Mouse (Mus musculus): ENCODE results near the gene Gpr68.
A peak's percentile ranks its signal among the peaks of the same experiment; 100 is the strongest.

The Gpr68 gene

GRCm38 (mm10) chr12:100871234-100871633 lies 36.8 kb downstream of the Gpr68 start:
- DNase-seq (ENCODE audit: low spot score) = no peak

DNA sequence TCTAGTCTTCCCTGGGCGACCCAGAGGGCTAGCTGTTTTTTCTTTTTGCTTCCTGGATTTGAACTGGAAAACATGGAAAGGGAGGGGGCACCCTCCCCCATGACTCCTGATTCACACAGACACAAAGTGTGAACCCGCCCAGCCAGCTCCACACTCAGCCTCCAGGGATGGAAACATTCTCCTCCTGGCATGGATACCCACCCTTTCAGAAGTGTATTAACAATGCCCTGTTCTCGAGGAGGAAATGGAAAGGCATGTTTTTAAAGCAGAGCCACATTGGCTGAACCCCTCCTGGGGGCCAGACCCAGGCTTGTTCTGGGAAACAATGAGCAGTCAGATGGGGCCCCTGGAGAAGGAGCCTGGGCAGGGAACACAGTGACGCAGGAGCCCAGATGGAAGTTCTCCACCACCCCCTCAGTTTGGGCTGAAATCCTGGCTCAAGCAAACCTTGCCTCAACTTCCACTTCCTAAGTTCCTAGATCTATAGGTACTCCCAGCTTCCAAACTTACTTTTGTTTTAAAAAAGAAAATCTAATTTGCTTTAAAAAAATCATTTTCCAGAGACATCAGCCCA lies 39.9 kb downstream of the Gpr68 start:
- DNase-seq (ENCODE audit: low spot score) = no peak

DNA sequence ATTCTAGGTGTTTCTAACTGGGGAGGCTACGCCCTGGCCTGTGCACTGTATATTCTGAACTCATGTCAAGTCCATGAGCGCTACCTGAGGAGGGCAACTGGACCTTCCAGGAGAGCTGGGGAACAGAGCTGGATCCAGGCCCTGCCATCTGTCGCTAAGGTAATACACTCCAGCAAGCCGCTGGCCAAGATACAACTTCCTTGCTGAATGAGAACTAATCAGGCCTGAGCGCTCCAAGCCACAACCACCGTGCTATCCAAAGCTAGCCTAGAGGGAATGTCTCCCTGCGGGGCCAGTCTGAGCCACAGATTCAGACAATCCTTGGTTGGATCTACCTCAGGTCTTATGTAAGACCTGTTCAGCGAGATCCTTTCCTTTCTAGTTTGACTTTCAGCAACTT lies 40.9 kb downstream of the Gpr68 start:
- no peak for DNase-seq (ENCODE audit: low spot score)

GRCm38 (mm10) chr12:100865509-100866078 lies 42.4 kb downstream of the Gpr68 start:
- DNase-seq (ENCODE audit: low spot score) = no peak

GRCm38 (mm10) chr12:100865072-100865471 lies 42.9 kb downstream of the Gpr68 start:
- DNase-seq (ENCODE audit: low spot score) = no peak

GRCm38 (mm10) chr12:100862856-100863446 lies 45.0 kb downstream of the Gpr68 start:
- no peak for DNase-seq (ENCODE audit: low spot score)

DNA sequence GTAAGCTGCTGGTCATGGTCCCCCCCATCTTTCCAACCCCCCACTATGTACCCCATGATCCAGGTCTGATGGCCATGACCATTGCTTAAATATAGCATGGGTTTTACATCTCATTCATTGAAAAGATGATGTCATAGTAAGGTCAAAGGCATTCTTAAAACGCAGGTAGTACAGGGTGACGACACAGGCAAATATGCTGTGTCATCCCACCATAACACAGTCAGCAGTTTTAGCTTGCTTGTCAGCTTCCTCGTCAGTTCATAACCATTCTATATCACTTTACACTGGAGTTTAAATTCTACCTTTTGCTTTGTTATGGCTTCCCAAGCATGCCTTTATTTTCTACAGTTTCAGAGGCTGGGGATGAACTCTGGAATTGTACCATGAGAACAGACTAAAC lies 45.7 kb downstream of the Gpr68 start:
- DNase-seq (ENCODE audit: low spot score) = no peak

GRCm38 (mm10) chr12:100857791-100858190 lies 50.2 kb downstream of the Gpr68 start:
- no peak for DNase-seq (ENCODE audit: low spot score)

DNA sequence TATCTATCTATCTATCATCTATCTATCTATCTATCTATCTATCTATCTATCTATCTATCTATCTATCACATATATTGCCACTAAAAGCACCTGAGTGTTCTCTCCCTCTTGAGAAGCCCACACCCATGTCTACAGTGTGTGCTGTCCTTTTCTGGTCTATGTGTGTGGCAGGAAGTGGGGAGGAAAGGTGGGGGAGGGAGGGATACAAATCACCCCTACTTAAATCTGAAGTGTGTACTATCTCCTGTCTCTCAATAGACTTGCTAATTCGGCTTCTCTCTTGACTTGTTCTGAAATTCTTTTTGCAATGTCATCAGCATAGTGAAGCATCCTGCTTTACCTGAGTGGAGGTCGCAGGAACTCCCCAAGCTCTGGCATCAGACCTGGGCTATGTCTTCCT lies 51.7 kb downstream of the Gpr68 start:
- no peak for DNase-seq (ENCODE audit: low spot score)

DNA sequence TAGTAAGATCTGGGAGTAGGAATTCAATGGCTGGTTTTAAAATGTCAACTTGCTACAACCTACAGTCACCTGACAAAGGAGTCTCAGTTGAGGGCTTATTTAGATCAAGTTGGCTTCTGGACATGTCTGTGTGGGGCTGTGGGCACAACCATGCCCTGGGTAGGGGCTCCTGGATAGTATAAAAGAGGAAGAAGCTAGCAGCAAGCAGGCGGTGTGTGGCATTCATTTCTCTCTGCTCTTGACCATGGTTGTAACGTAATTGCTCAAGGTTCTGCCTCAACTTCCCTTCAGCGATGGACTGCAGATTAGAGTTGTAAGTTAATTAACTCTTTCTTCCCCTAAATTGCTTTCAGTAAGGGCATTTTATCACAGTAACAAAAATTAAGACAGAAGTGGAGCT lies 55.6 kb downstream of the Gpr68 start:
- no peak for DNase-seq (ENCODE audit: low spot score)

DNA sequence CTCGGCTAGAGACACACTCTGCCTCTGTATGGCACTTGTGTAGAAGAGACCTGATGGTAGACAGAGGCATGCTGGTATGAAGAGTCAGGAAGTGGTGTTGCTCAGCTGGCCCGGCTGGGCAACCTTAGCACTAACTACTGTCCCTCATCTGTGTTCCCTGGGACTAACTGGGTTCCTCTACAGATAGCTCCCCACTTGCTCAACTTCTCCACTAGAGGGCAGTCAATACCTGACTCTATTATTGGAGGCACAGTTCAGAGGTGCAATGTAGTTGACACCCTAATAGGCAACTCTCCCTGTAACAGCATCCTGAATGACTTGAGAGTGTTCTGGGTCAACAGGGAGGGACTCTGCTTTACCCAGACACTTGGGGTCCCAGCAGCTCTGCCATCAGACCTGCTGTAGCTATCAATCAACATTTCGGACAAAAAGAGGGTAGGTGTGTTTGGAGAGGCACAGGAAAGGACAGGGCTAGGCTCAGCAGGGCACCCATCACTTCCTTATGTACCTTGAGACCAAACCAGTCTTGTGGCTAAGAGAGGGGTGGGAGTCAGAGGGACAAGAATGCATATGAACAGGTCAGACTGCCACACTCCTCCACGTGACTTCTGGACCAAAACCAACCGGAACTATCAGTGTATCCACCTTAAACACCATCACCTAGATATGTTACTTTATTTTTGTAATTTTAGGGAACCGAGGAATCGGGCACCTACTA lies 58.4 kb downstream of the Gpr68 start:
- no peak for DNase-seq (ENCODE audit: low spot score)

DNA sequence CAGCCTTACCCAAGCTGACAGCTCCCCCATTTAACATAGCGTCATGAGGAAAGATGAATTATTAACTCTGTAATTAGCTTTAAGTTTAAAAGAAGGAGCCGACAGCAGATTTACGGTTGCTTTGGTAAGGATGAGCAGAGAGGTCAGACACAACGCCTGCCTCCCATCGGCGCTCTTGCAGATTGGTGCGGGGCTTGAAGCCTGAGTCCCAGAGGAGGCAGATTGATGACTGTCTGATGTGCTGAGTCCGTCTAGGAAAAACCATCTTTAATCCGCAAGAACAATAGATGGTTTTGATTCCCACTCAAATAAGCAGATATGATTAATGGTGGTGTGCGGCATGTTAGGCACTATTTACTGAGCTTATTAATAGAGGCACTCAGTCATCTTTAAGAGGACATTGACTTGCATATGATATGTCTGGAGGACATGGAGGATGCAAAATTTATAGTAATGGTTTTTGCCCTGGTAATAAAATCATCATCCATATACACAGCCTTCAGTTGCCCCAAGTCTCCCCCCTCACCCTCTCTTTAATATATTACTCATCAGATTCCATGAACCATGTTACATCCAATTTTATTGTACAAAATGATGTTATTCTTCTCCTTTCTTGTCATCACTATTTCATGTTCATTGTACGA lies 60.4 kb downstream of the Gpr68 start:
- DNase-seq (ENCODE audit: low spot score) = no peak

- DNase-seq (ENCODE audit: low spot score) = no peak
Measured at GRCm38 (mm10) chr12:100846566-100846965, 61.4 kb downstream of the Gpr68 start.

DNA sequence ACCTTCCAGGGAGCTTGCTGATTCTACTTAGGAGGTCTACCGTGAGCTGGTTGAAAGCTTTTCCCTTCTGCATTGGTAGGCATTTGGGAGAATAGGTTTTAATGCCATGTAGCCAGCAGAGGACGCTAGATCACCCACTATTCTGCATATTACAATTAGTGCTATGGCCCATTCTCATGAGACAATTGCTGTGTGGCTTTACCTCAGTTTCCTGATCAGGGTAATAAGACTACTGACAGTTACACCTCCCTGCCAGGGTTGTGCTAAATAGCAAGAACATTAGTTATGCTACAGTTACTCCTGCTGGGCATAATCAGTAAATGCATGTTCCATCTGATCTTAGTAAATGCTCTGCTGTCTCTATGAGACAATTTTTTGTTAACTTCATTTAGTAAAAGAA lies 62.2 kb downstream of the Gpr68 start:
- DNase-seq (ENCODE audit: low spot score) = no peak

DNA sequence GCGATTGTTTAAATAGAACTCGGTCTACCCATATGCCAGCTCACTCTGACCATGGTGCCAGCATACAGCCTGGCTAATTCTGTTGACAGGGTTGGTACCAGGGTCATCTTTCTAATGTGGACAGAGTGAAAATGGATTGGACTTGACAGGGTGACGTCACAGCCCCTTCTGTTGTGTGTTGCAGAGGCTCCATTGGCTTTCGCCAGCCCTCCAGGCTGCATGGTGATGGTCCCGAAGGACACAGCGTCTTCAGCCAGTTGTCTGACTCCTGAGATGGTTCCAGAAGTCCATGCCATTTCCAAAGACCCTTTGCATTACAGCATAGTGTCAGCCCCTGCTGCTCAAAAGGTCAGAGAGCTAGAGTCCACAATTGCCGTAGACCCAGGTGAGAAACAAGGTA lies 63.5 kb downstream of the Gpr68 start:
- DNase-seq (ENCODE audit: low spot score) = no peak

GRCm38 (mm10) chr12:100843171-100843570 lies 64.8 kb downstream of the Gpr68 start:
- no peak for DNase-seq (ENCODE audit: low spot score)

- DNase-seq (ENCODE audit: low spot score) = peak; percentile 76
Measured at GRCm38 (mm10) chr12:100841211-100841792, 66.7 kb downstream of the Gpr68 start.

DNA sequence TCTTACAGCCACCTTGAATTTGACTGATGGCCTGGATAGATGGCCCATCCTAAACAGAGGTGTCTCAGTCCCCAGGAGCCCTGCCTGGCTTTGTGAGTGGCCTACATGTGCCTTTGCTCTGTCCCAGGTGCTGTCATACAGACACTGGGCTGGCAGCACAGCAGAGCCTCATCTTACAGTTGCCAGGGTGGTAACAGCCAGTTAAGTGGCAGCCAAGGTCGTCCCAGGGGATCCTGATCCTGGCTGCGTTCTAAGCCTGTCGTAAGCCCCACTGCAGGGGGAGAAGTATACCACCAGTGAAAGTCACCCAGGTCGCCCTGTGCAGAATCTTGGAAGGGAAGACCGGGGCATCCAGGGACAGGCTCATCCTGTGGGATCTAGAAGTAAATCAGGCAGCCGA lies 68.1 kb downstream of the Gpr68 start:
- no peak for DNase-seq (ENCODE audit: low spot score)

GRCm38 (mm10) chr12:100839079-100839600 lies 68.9 kb downstream of the Gpr68 start:
- DNase-seq (ENCODE audit: low spot score) = no peak

DNA sequence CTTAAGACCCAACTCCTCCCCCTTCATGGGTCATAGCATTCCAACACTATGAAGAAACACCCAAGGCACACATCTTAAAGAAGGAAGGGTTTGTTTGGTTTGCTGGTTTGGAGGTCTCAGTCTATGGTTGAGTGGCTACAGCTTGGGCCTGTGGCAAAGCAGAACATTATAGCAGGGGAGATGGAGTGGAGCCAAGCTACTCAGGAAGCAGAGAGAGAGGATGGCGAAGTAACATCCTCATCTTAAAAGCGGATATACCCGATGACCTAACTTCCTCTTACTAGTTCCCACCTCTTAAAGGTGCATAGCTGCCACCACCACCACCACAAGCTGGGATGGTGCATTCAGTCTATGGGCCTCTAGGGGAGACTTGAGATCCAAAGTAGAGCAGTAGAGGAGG lies 70.8 kb downstream of the Gpr68 start:
- DNase-seq (ENCODE audit: low spot score) = no peak

DNA sequence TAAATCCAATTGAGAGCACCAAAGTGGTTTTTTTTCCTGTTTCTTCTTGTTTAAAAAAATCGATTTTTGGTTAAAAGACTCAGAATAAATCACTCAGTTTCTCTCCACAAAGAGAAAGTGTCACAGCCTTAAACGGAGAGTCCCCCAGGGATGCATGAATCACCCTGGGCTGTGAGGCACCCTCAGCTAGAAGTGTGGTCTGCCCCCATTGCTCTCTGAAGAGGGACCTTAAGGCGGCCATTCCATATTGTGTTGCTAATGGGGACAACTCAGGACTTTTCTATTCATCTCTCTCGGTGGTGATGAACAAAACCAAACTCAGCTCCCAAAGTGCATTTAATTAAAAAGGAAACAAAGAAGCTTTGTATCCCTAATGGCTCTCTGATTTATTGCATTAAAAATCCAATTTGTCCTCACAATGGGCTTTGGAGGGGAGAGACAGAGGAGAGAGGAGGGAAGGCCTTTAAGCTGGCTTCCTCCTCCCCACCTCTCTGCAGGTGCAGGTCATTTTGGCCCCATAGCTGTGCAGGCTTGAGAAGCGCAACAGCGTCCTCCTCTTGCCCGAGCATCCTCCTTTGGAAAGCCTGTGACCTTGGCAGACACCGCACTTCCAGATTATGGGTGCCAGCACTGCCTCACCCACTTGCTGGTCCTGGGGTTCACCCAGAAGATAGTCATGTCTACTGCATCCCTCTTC lies 76.2 kb downstream of the Gpr68 start:
- DNase-seq (ENCODE audit: low spot score) = no peak

DNA sequence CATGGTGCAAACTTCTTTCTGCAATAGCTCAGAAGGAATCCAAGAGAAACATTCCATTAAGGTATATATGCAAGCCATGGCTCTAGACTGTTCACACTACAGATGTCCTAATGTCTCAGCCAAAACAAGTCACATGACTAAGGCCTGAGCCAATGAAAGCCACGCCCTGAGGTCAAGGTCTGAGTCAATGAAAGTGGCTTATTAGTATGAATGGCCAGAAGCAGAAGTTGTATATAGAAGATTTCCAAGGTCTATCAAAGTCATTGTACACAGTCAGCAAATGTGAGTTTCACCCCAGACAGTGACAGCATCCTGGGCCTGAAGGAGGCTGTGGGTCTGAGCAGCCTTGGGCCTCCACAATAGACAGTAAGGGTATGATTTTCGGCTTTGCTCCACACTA lies 77.0 kb downstream of the Gpr68 start:
- DNase-seq (ENCODE audit: low spot score) = no peak

Measured in ovary, postnatal 36 days (tissue).